Mouse (Mus musculus): ENCODE results near the gene Gal3st3.
A peak's percentile ranks its signal among the peaks of the same experiment; 100 is the strongest.
"Not testable (repeated sequence)": the region's sequence is repeated elsewhere in the genome, so short reads cannot be mapped to it uniquely, and the experiment has no call there.

Gene Gal3st3

GRCm38 (mm10) chr19:5306968-5307734, 9.0 kb downstream of the Gal3st3 start:
- no peak for DNase-seq (ENCODE audit: low read depth, low spot score)

GRCm38 (mm10) chr19:5309025-5309424, 10.9 kb downstream of the Gal3st3 start:
- no peak for DNase-seq (ENCODE audit: low read depth, low spot score)

GRCm38 (mm10) chr19:5313189-5313588, 15.1 kb downstream of the Gal3st3 start:
- no peak for DNase-seq (ENCODE audit: low read depth, low spot score)

- no peak for DNase-seq (ENCODE audit: low read depth, low spot score)
These were observed 25.7 kb downstream of the Gal3st3 start for GRCm38 (mm10) chr19:5323801-5324200.

GRCm38 (mm10) chr19:5327970-5328369, 29.8 kb downstream of the Gal3st3 start:
- DNase-seq (ENCODE audit: low read depth, low spot score), result no peak

- DNase-seq (ENCODE audit: low read depth, low spot score), result no peak
These were observed 36.6 kb downstream of the Gal3st3 start for GRCm38 (mm10) chr19:5334741-5335140.

GRCm38 (mm10) chr19:5335441-5335840, 37.3 kb downstream of the Gal3st3 start, which contains the start of gene Catsper1:
Catsper1 (plus strand) TSS chr19:5335741.
- no peak for DNase-seq (ENCODE audit: low read depth, low spot score)

- DNase-seq (ENCODE audit: low read depth, low spot score), result peak; percentile 89
These were observed 39.8 kb downstream of the Gal3st3 start for GRCm38 (mm10) chr19:5337975-5338374.

GRCm38 (mm10) chr19:5341360-5341759, 43.2 kb downstream of the Gal3st3 start:
- no peak for DNase-seq (ENCODE audit: low read depth, low spot score)

- DNase-seq (ENCODE audit: low read depth, low spot score), result no peak
These were observed 47.4 kb downstream of the Gal3st3 start for GRCm38 (mm10) chr19:5345297-5346131.

GRCm38 (mm10) chr19:5348064-5348463, 49.9 kb downstream of the Gal3st3 start:
- no peak for DNase-seq (ENCODE audit: low read depth, low spot score)

GRCm38 (mm10) chr19:5348526-5349501, 50.7 kb downstream of the Gal3st3 start:
- peak; percentile 75 for DNase-seq (ENCODE audit: low read depth, low spot score)

- not testable (repeated sequence) for DNase-seq (ENCODE audit: low read depth, low spot score)
These were observed 51.4 kb downstream of the Gal3st3 start, which contains the start of gene Cst6 for GRCm38 (mm10) chr19:5349502-5349873. Cst6 (minus strand) TSS chr19:5349574.

- no peak for DNase-seq (ENCODE audit: low read depth, low spot score)
These were observed 55.5 kb downstream of the Gal3st3 start for GRCm38 (mm10) chr19:5353609-5354008.

GRCm38 (mm10) chr19:5356080-5356479, 57.9 kb downstream of the Gal3st3 start:
- no peak for DNase-seq (ENCODE audit: low read depth, low spot score)

All from brain, adult 2 months (tissue).